Mouse (Mus musculus): ENCODE data around the gene Glb1.

Gene Glb1

GRCm38 (mm10) chr9:114395258-114395657 lies 5.6 kb upstream of the Glb1 start:
- DNase-seq: no peak

GRCm38 (mm10) chr9:114399680-114400079 lies 1.2 kb upstream of the Glb1 start:
- no peak for DNase-seq

- DNase-seq: no peak
These were observed 308 bp upstream of the Glb1 start for GRCm38 (mm10) chr9:114400588-114400948.

GRCm38 (mm10) chr9:114401685-114402080 lies 807 bp downstream of the Glb1 start:
- DNase-seq: no peak

GRCm38 (mm10) chr9:114407676-114408075 lies 6.8 kb downstream of the Glb1 start:
- DNase-seq: no peak

- no peak for DNase-seq
These were observed 9.5 kb downstream of the Glb1 start for GRCm38 (mm10) chr9:114410313-114410862.

- no peak for DNase-seq
These were observed 10.4 kb downstream of the Glb1 start for GRCm38 (mm10) chr9:114411295-114411694.

GRCm38 (mm10) chr9:114412406-114412805 lies 11.5 kb downstream of the Glb1 start:
- DNase-seq: no peak

- DNase-seq: no peak
These were observed 13.0 kb downstream of the Glb1 start for GRCm38 (mm10) chr9:114413866-114414265.

GRCm38 (mm10) chr9:114415701-114416100 lies 14.8 kb downstream of the Glb1 start:
- peak in 1 of 2 experiments; percentile 45 for DNase-seq

GRCm38 (mm10) chr9:114416646-114417517 lies 16.0 kb downstream of the Glb1 start:
- DNase-seq: no peak

- DNase-seq: peak in 1 of 2 experiments; percentile 53
These were observed 17.3 kb downstream of the Glb1 start for GRCm38 (mm10) chr9:114418187-114418586.

- DNase-seq: no peak
These were observed 19.6 kb downstream of the Glb1 start for GRCm38 (mm10) chr9:114420443-114420842.

- DNase-seq: no peak
These were observed 20.2 kb downstream of the Glb1 start for GRCm38 (mm10) chr9:114421045-114421444.

GRCm38 (mm10) chr9:114421797-114422196 lies 20.9 kb downstream of the Glb1 start:
- DNase-seq: no peak

GRCm38 (mm10) chr9:114425576-114425975 lies 24.7 kb downstream of the Glb1 start:
- DNase-seq: no peak

GRCm38 (mm10) chr9:114426201-114426600 lies 25.3 kb downstream of the Glb1 start:
- DNase-seq: no peak

- no peak for DNase-seq
These were observed 26.5 kb downstream of the Glb1 start for GRCm38 (mm10) chr9:114427425-114427824.

GRCm38 (mm10) chr9:114428103-114428834 lies 27.4 kb downstream of the Glb1 start:
- no peak for DNase-seq

- DNase-seq: no peak
These were observed 34.8 kb downstream of the Glb1 start for GRCm38 (mm10) chr9:114435668-114436067.

GRCm38 (mm10) chr9:114440548-114440947 lies 39.7 kb downstream of the Glb1 start:
- no peak for DNase-seq

GRCm38 (mm10) chr9:114442225-114442624 lies 41.3 kb downstream of the Glb1 start:
- no peak for DNase-seq

GRCm38 (mm10) chr9:114442893-114443292 lies 42.0 kb downstream of the Glb1 start:
- no peak for DNase-seq

GRCm38 (mm10) chr9:114443351-114443750 lies 42.5 kb downstream of the Glb1 start:
- no peak for DNase-seq

Data from spleen, adult 18-20 months (tissue).